Mouse (Mus musculus): ENCODE data around the gene Stk17b. TPM values are rescaled to one million over a fixed set of nuclear protein-coding genes. Genes with fewer than 3 reads are reported as not detected.
A peak's percentile ranks its signal among the peaks of the same experiment; 100 is the strongest.
"Not testable (repeated sequence)": the region's sequence is repeated elsewhere in the genome, so short reads cannot be mapped to it uniquely, and the experiment has no call there.

Gene Stk17b
- polyA plus RNA-seq, 1 experiment from 2014 or later: 5.4 TPM

- not testable (repeated sequence) for H3K27me3 ChIP-seq; H3K4me3 ChIP-seq; H3K4me2 ChIP-seq (replicated peaks); H3K9me3 ChIP-seq; H3K9ac ChIP-seq (replicated peaks); H3K27ac ChIP-seq (replicated peaks); H3K4me1 ChIP-seq; H3K36me3 ChIP-seq
- ATAC-seq (replicated peaks): peak; percentile 65
- 20% methylated on average over 3 of the region's 3 CpGs for WGBS
These were observed 71.6 kb downstream of the Stk17b start for GRCm38 (mm10) chr1:53713383-53713782.

- WGBS: 91% methylated on average over 9 of the region's 9 CpGs
- Histone ChIP-seq H3K27ac (replicated peaks) (no peak overlapping the region), H3K9me3 (no peaks in the 10 kb centered on the region), H3K27me3 (no peaks in the 10 kb centered on the region), H3K4me1 (peaks cover 5% of the 10 kb centered on the region; the same call in 1 of the 2 replicates), H3K36me3 (no peaks in the 10 kb centered on the region), H3K4me2 (replicated peaks) (no peak overlapping the region), H3K4me3 (no peak overlapping the region), H3K9ac (replicated peaks) (no peak overlapping the region)
- ATAC-seq (replicated peaks): no peak
These were observed 74.0 kb downstream of the Stk17b start for GRCm38 (mm10) chr1:53711069-53711468.

GRCm38 (mm10) chr1:53709602-53710001 lies 75.4 kb downstream of the Stk17b start:
- H3K9me3 ChIP-seq; H3K4me3 ChIP-seq; H3K4me2 ChIP-seq (replicated peaks); H3K9ac ChIP-seq (replicated peaks); ATAC-seq (replicated peaks); H3K36me3 ChIP-seq; H3K27ac ChIP-seq (replicated peaks); H3K27me3 ChIP-seq; H3K4me1 ChIP-seq: not testable (repeated sequence)
- 69% methylated on average over 5 of the region's 5 CpGs for WGBS

- peak; percentile 91 for ATAC-seq (replicated peaks)
- WGBS: 14% methylated on average over 42 of the region's 42 CpGs
- peak within 1 kb of the TSS; percentile 76 for H3K4me2 ChIP-seq (replicated peaks)
- H3K27me3 ChIP-seq: no peaks in the 10 kb centered on the region
- H3K4me3 ChIP-seq: peak within 1 kb of the TSS; percentile 59
- no peaks in the 10 kb centered on the region for H3K36me3 ChIP-seq
- peaks cover 5% of the 10 kb centered on the region; the same call in 1 of the 2 replicates for H3K4me1 ChIP-seq
- H3K9ac ChIP-seq (replicated peaks): peak within 1 kb of the TSS; percentile 55
- H3K9me3 ChIP-seq: no peaks in the 10 kb centered on the region
- H3K27ac ChIP-seq (replicated peaks): peak within 1 kb of the TSS; percentile 79
These were observed 78.3 kb downstream of the Stk17b start, which contains the start of gene Dnah7a for GRCm38 (mm10) chr1:53706431-53707361. Gene Dnah7a, minus strand, starts transcription at chr1:53706784.

Other genes with a start within 250 kb of the Stk17b start
- 6.9 and 7.8 TPM in 2 replicates for gene Dnah7a, start 78.4 kb downstream of the Stk17b start, polyA plus RNA-seq (2015; fragmentation: Nextera tagmentation; extraction: Ambion mirVana)